Mouse (Mus musculus) olfactory bulb, adult 2 months (tissue): ENCODE measurements around the gene Mertk. TPM values are rescaled to one million over a fixed set of nuclear protein-coding genes. Genes with fewer than 3 reads are reported as not detected.

Experiments used
- H3K27ac ChIP-seq: fragments of 200-500 bp; 2 replicates; pipeline ENCODE4 v1.5.1; 2012; ENCODE audit warnings: low read depth, low read length; ENCODE audit not compliant: insufficient read depth
- H3K4me1 ChIP-seq: fragments of 200-500 bp; 2 replicates; pipeline ENCODE4 v1.6.1; 2012; ENCODE audit warnings: low read length; ENCODE audit not compliant: control insufficient read depth, insufficient read depth
- H3K4me3 ChIP-seq: fragments of 200-500 bp; 2 replicates; pipeline ENCODE4 v1.5.1; 2012; ENCODE audit warnings: mild to moderate bottlenecking, low read depth, low read length, moderate library complexity; ENCODE audit not compliant: insufficient read depth
- CTCF ChIP-seq: fragments of 200-500 bp; IDR thresholded peaks from 2 replicates; pipeline ENCODE4 v1.5.1; 2012; ENCODE audit warnings: low read depth, mild to moderate bottlenecking, low read length, moderate library complexity; ENCODE audit not compliant: insufficient read depth
- POLR2A ChIP-seq: fragments of 200-500 bp; IDR thresholded peaks from 2 replicates; pipeline ENCODE4 v1.6.1; 2012; ENCODE audit warnings: mild to moderate bottlenecking, low read depth, low read length, moderate library complexity; ENCODE audit not compliant: insufficient read depth
- WGBS: fragments of 180-500 bp; shearing (Covaris S2); methylation state at CpG from one replicate; pipeline ENCODE4 v1.1.7; 2018; 5-methylcytosine and 5-hydroxymethylcytosine counted together
- polyA plus RNA-seq: library from polyadenylated mRNA; stranded (reverse); fragments of >200 nt; gene quantifications from 2 replicates; pipeline ENCODE4 v1.2.4, GENCODE M21; 2012; ENCODE audit warnings: low replicate concordance; ENCODE audit not compliant: missing spikeins, insufficient read depth, insufficient read length

The Mertk gene
- polyA plus RNA-seq, 1 experiment = not detected

- TF ChIP-seq POLR2A = no peak
- no peak for TF ChIP-seq CTCF
- H3K27ac ChIP-seq = no peak overlapping the region
- no peak overlapping the region for H3K4me3 ChIP-seq
- no peaks in the 10 kb centered on the region for H3K4me1 ChIP-seq
- WGBS = 77% methylated on average over 6 of the region's 6 CpGs
These were observed 54.6 kb downstream of the Mertk start for GRCm38 (mm10) chr2:128753295-128753873.

GRCm38 (mm10) chr2:128755149-128755691 lies 56.5 kb downstream of the Mertk start:
- TF ChIP-seq CTCF (no peak), POLR2A (no peak)
- H3K27ac ChIP-seq = no peak overlapping the region
- 91% methylated on average over 4 of the region's 4 CpGs for WGBS
- no peak overlapping the region for H3K4me3 ChIP-seq
- peaks cover 4% of the 10 kb centered on the region; the same call in 1 of the 2 replicates for H3K4me1 ChIP-seq

GRCm38 (mm10) chr2:128758724-128759340 lies 60.1 kb downstream of the Mertk start:
- 30% methylated on average over 10 of the region's 10 CpGs for WGBS

GRCm38 (mm10) chr2:128762008-128762407 lies 63.3 kb downstream of the Mertk start:
- Histone ChIP-seq H3K4me3 (no peak overlapping the region), H3K27ac (no peak overlapping the region), H3K4me1 (peaks cover 4% of the 10 kb centered on the region; the same call in 1 of the 2 replicates)
- 91% methylated on average over 9 of the region's 9 CpGs for WGBS
- TF ChIP-seq CTCF (no peak), POLR2A (no peak)

More at GRCm38 (mm10) chr2:128758724-128759340, 60.1 kb downstream of the Mertk start:
- TF ChIP-seq POLR2A (no peak), CTCF (no peak)
- H3K4me3 ChIP-seq = no peak overlapping the region
- peaks cover 4% of the 10 kb centered on the region; the same call in 1 of the 2 replicates for H3K4me1 ChIP-seq
- no peak overlapping the region for H3K27ac ChIP-seq

GRCm38 (mm10) chr2:128765787-128766186 lies 67.0 kb downstream of the Mertk start:
- WGBS = 97% methylated on average over 1 of the region's 1 CpGs
- TF ChIP-seq CTCF (no peak), POLR2A (no peak)

GRCm38 (mm10) chr2:128768545-128769247 lies 69.9 kb downstream of the Mertk start:
- WGBS = 80% methylated on average over 4 of the region's 4 CpGs
- H3K4me1 ChIP-seq = no peaks in the 10 kb centered on the region
- no peak overlapping the region for H3K4me3 ChIP-seq
- no peak for TF ChIP-seq POLR2A
- no peak for TF ChIP-seq CTCF
- H3K27ac ChIP-seq = no peak overlapping the region

More at GRCm38 (mm10) chr2:128765787-128766186, 67.0 kb downstream of the Mertk start:
- H3K4me1 ChIP-seq = no peaks in the 10 kb centered on the region
- H3K27ac ChIP-seq = no peak overlapping the region
- H3K4me3 ChIP-seq = no peak overlapping the region

- Histone ChIP-seq H3K4me3 (no peak overlapping the region), H3K27ac (no peak overlapping the region), H3K4me1 (no peaks in the 10 kb centered on the region)
- 95% methylated on average over 6 of the region's 6 CpGs for WGBS
- TF ChIP-seq POLR2A (no peak), CTCF (no peak)
These were observed 71.8 kb downstream of the Mertk start for GRCm38 (mm10) chr2:128770557-128770956.

- Histone ChIP-seq H3K4me3 (no peak overlapping the region), H3K27ac (no peak overlapping the region), H3K4me1 (no peaks in the 10 kb centered on the region)
- TF ChIP-seq POLR2A (no peak), CTCF (no peak)
- 74% methylated on average over 4 of the region's 4 CpGs for WGBS
These were observed 72.3 kb downstream of the Mertk start for GRCm38 (mm10) chr2:128771048-128771447.

- Histone ChIP-seq H3K27ac (no peak overlapping the region), H3K4me1 (no peaks in the 10 kb centered on the region), H3K4me3 (no peak overlapping the region)
- 77% methylated on average over 7 of the region's 7 CpGs for WGBS
- no peak for TF ChIP-seq CTCF
- TF ChIP-seq POLR2A = no peak
These were observed 73.1 kb downstream of the Mertk start for GRCm38 (mm10) chr2:128771750-128772338.
